Mouse (Mus musculus): ENCODE results near the gene Uba3.

Gene Uba3

GRCm38 (mm10) chr6:97210191-97210961 is 4.9 kb upstream of the Uba3 start, which contains the start of gene Arl6ip5:
TSS of gene Arl6ip5 (plus strand) at chr6:97210689.
- DNase-seq = peak; percentile 88 to 91

GRCm38 (mm10) chr6:97209751-97210150 is 4.3 kb upstream of the Uba3 start:
- no peak for DNase-seq

- DNase-seq = no peak
Measured at GRCm38 (mm10) chr6:97209201-97209600, 3.8 kb upstream of the Uba3 start.

- no peak for DNase-seq
Measured at GRCm38 (mm10) chr6:97208406-97208805, 3.0 kb upstream of the Uba3 start.

DNA sequence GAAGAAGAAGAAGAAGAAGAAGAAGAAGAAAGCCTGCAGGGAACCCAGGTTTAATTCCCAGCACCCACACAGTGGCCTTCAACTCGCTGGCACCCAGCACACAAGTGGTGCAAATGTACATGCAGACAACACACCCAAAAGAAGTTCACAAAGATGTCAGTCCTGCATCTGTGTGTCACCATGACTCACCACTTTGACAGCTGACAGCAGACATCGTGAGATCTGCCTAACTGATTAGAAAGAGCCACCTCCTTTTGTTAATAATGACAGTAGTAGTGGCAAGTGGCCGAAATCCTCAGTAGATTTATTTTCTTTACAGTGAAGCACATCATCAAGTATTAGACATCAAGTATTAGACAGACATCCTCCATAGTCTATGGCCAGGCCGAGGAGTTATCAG is 1.6 kb upstream of the Uba3 start:
- no peak for DNase-seq

GRCm38 (mm10) chr6:97204952-97205351 is 495 bp downstream of the Uba3 start:
- DNase-seq = peak; percentile 48 to 59

DNA sequence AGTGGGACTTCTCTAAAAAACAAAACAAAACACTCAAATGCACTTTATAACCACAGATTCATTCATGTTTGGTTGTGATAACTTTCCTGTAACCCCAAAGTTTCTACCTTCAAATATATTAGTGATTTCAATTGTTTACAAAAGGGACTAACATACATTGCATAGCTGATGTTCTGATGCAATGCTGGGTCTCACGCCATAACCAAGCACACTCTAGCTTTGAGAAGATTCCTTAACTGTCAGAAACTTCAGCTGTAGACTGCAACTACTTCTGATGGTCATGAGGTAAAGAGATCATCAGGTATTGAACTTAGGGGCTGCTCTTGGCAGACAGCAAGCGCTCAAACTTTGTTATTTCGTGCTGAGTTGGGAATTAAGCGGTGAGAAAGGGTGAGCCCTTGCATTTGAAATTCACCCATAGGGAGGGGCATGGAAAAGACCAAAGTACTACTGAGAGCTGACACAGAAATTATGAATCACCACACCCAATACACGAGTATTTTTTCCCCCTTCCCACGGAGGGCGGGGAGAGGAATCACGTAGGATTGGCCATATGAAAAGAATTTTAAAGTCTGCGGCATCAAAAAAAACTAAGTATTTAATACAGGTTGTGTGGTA is 1.1 kb downstream of the Uba3 start:
- DNase-seq = no peak

GRCm38 (mm10) chr6:97202477-97202876 is 3.0 kb downstream of the Uba3 start:
- DNase-seq = no peak

GRCm38 (mm10) chr6:97200437-97200836 is 5.0 kb downstream of the Uba3 start:
- DNase-seq = no peak

DNA sequence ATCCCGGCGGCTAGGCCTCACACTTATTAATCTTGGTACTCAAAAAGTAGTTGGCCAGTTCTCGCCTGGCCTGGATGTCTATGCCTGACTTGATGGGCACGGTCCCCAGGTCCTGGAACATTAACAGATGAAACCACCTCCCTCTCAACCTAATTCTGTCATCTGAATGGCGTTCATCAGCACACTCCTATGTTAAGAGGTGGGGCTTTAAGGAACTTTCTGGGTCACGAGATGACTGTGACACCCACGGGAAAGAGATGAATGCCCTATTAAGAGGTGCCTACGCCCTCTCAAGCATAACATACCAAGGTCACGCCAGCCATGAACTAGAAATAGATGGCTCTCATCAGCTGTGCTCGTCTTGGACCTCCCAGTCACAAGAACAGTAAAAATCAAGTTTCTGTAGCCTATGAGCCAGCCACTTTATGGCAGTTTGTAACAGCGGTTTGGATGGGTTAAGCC is 26.0 kb downstream of the Uba3 start:
- no peak for DNase-seq

DNA sequence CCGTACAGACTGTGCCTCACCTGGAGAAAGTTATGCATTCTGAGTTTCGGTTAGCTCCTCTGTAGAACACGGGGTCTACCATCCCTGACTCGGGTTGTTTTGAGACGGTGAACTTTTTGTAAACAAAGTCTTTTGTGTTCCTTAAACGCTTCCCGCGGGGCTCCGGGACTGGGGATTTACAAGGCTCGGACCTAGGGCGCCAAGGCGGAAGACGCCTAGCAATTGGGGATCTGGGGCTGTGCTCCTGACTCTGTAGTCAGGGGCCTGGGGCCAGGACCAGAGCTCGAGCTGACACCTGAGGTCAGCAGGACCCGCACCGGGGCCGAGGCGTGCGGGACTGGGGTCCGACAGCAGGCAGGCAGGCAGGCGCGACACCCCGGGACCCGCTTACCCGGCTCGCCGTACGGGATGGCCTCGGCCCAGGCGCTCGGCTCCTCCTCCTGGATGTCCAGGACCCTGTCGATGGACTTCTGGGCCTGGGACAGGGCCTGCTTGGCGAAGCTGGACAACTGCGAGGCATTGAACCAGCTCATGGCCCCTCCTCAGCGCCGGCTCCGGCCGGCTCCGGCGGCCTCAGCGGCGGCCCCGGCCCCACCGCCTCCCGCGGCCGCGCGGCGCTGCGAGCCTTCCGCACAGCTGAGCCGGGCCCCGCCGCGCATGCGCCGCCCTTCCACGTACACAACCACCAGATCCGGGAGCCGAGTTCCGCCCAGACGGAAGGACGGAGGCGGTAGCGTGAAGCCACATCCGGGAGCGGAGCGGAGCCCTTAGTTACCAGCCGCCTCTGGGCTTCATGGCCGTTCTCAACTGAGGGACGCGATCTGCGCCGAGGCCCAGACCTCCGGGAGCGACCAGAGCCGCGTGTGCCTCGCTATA is 26.7 kb downstream of the Uba3 start, which contains the start of gene Tmf1:
Tmf1 (minus strand) TSS at position 632 of the 876 bp plus-strand sequence.
- peak; percentile 95 to 97 for DNase-seq

DNA sequence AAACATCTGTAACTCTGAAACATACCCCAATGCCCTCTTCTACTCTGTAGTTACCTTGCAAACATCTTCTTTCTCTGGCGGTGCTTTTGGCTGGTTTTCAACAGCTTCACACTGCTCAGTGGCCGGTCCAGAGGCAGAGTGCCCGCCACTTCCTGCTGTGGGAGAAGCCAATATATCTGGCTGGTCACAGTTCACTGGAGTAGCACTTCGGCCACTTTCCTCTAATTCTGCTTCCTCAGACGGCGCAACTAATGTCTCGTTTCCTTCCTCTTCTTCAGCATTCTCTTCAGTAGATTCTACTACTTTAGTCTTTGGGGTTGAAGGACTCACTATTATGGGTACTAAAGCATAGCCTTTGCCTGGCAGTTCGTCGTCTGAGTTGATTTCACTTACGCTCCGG is 29.7 kb downstream of the Uba3 start:
- DNase-seq = no peak

GRCm38 (mm10) chr6:97150156-97150555 is 55.3 kb downstream of the Uba3 start:
- DNase-seq = no peak

- DNase-seq = no peak
Measured at GRCm38 (mm10) chr6:97149721-97150120, 55.7 kb downstream of the Uba3 start.

- peak; percentile 71 to 85 for DNase-seq
Measured at GRCm38 (mm10) chr6:97148383-97149251, 56.8 kb downstream of the Uba3 start, which contains the start of gene Eogt. TSS of gene Eogt (minus strand) at chr6:97149182.

DNA sequence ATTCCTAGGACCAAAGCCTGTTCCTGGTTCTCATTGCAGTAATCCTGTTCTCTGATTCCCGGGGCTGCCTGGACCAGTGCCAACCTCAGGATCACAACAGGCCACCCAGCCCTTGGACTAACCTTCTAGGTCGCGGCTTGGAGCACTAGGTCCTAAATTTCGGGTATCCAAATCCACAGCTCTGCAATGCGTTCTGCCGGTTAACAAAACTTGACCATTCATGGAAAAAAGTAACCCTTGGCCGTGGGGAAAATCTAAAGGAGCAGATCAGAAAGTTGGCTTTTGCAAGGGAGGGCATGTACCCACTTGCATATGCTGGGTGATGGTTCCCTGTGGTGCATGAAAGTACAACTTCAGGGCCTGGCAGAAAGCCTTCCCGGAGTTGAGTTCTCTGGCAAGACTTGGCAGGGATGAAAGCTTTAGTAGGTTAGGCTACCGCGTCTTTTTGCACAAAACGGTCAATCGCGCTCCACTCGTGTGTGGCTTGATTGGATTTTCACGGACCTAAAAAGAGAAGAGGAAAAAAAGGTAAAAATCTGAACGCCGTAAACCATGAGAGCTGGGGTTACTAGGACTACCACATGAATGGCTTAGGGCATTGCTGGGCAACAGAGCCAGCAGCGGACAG is 57.6 kb downstream of the Uba3 start:
- DNase-seq = peak; percentile 41 to 63

DNA sequence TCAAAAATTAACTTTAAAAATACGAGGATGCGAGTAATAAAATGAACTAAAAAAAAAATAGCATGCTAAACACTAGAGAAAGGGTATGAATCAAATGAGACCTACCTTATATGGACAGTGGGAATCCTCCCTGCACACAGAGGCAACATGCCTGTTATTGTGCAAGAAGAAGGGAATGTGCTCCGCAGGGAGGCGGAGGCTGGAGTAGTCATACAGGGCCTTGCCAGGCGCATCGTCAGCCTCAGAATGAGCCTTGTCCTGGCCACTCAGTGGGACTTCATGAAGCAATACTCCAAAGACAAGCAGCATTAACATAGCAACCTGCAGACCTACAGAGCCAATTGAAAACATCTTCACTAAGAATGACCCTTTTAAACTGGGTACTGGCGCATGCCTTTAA is 60.3 kb downstream of the Uba3 start:
- DNase-seq = no peak

DNA sequence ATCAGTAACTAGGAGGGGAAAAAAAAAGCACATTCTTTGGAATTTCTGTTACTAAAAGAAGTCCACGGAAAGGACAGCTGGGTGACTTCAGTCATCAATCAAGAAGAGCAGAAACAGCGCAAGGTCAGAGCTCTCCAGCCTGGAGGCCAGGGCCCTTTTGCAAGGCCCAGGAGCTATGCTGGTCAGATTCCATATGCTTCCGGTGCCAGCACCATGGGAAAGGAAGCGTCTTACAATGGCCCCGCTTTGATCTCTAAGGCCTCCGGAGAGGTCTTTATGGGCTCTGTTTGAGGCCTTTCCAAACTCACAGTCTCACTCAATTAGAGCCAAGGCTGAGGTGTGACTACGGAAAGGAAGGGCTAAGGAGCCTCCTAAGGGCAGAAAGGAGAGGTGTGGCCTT is 61.1 kb downstream of the Uba3 start:
- DNase-seq = no peak

- DNase-seq = no peak
Measured at GRCm38 (mm10) chr6:97142611-97143010, 62.8 kb downstream of the Uba3 start.

DNA sequence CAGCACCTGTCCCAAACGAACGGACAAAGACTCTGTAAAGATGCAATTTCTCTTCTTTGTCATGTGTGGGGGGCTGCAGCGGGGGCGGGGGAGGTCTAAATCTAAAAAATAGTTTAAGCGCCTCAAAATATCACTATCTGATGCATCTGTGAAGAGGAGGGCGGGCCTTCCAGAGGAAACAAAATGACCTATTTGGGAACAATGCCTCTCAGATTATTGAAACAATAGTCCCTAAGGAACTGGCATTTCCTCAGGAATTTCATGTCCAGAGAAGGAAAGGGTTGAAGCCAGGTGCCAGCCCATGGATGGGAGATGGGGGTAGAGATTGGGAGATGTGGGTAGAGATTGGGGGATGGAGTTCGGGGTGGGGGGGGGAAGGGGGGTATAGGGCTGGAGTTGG is 63.6 kb downstream of the Uba3 start:
- DNase-seq = no peak
